Mouse (Mus musculus) thymus, adult 2 months (tissue): ENCODE results near the gene Trappc5. TPM values are rescaled to one million over a fixed set of nuclear protein-coding genes. Genes with fewer than 3 reads are reported as not detected.

ENCODE experiments used
- DNase-seq: peaks from one replicate; pipeline ENCODE4 v3.0.0; 2021
- H3K27ac ChIP-seq: fragments of 200-500 bp; 2 replicates; pipeline ENCODE4 v1.5.1; 2012; ENCODE audit warnings: low read length, control low read depth; ENCODE audit not compliant: control insufficient read depth, insufficient read depth
- H3K27me3 ChIP-seq: fragments of 200-500 bp; 2 replicates; pipeline ENCODE4 v1.6.1; 2012; ENCODE audit warnings: mild to moderate bottlenecking, low read length, moderate library complexity, mixed read lengths; ENCODE audit not compliant: control insufficient read depth, insufficient read depth
- H3K36me3 ChIP-seq: fragments of 200-500 bp; 2 replicates; pipeline ENCODE4 v1.6.1; 2012; ENCODE audit warnings: mild to moderate bottlenecking, low read length, moderate library complexity; ENCODE audit not compliant: control insufficient read depth, insufficient read depth
- H3K4me1 ChIP-seq: fragments of 200-500 bp; replicated peaks from 2 replicates; pipeline ENCODE4 v1.6.1; 2012; ENCODE audit warnings: low read length; ENCODE audit not compliant: control insufficient read depth, insufficient read depth
- H3K4me3 ChIP-seq: fragments of 200-500 bp; 2 replicates; pipeline ENCODE4 v1.5.1; 2012; ENCODE audit warnings: mild to moderate bottlenecking, low read length, control low read depth, moderate library complexity; ENCODE audit not compliant: control insufficient read depth, insufficient read depth
- CTCF ChIP-seq: fragments of 200-500 bp; IDR thresholded peaks from 2 replicates; pipeline ENCODE4 v1.5.1; 2012; ENCODE audit warnings: mild to moderate bottlenecking, control low read depth, low read length, moderate library complexity, borderline replicate concordance; ENCODE audit not compliant: control insufficient read depth, poor library complexity, insufficient read depth; ENCODE audit errors: extremely low read depth
- POLR2A ChIP-seq: fragments of 200-500 bp; IDR thresholded peaks from 2 replicates; pipeline ENCODE4 v1.6.1; 2012; ENCODE audit warnings: mild to moderate bottlenecking, low read length, control low read depth, moderate library complexity; ENCODE audit not compliant: control insufficient read depth, poor library complexity, insufficient read depth; ENCODE audit errors: extremely low read depth
- WGBS: fragments of 180-500 bp; shearing (Covaris S2); methylation state at CpG from one replicate; pipeline ENCODE4 v1.1.7; 2018; 5-methylcytosine and 5-hydroxymethylcytosine counted together
- polyA plus RNA-seq: library from polyadenylated mRNA; depleted of rRNA; stranded (reverse); fragments of >200 nt; gene quantifications from 2 replicates; pipeline ENCODE4 v1.2.3, GENCODE M21; 2012; rRNA removed

The Trappc5 gene
- polyA plus RNA-seq, 1 experiment: 42.3 TPM

- WGBS: 56% methylated on average over 1 of the region's 1 CpGs
- Histone ChIP-seq H3K27me3 (no peaks in the 10 kb centered on the region), H3K4me3 (no peak overlapping the region), H3K27ac (no peak overlapping the region), H3K4me1 (no peaks in the 10 kb centered on the region), H3K36me3 (no peaks in the 10 kb centered on the region)
- no peak for TF ChIP-seq POLR2A
- no peak for TF ChIP-seq CTCF
- DNase-seq: no peak
Measured at GRCm38 (mm10) chr8:3721041-3721440, 44.9 kb downstream of the Trappc5 start.

Other genes starting within 250 kb of the Trappc5 start
- gene Pex11g, start 208.6 kb upstream of the Trappc5 start, polyA plus RNA-seq: 3.1 TPM in 2 replicates
- gene Tex45, start 205.4 kb upstream of the Trappc5 start, polyA plus RNA-seq: 0.20 TPM in 1 of 2 replicates, not detected in the other
- 75.9 and 76.7 TPM in 2 replicates for gene Zfp358, start 183.2 kb upstream of the Trappc5 start, polyA plus RNA-seq
- 312 and 481 TPM in 2 replicates for gene Mcoln1, start 175.8 kb upstream of the Trappc5 start, polyA plus RNA-seq
- 56.1 and 61.6 TPM in 2 replicates for gene Pnpla6, start 160.9 kb upstream of the Trappc5 start, polyA plus RNA-seq
- not detected in 2 replicates for gene C330021F23Rik, start 108.3 kb upstream of the Trappc5 start, polyA plus RNA-seq
- gene Camsap3, start 89.0 kb upstream of the Trappc5 start, polyA plus RNA-seq: 2.6 and 2.7 TPM in 2 replicates
- 128 and 133 TPM in 2 replicates for gene Xab2, start 55.0 kb upstream of the Trappc5 start, polyA plus RNA-seq
- 4.7 and 6.9 TPM in 2 replicates for gene Pet100, start 54.8 kb upstream of the Trappc5 start, polyA plus RNA-seq
- 0.34 and 0.84 TPM in 2 replicates for gene Pcp2, start 50.8 kb upstream of the Trappc5 start, polyA plus RNA-seq
- 260 and 262 TPM in 2 replicates for gene Stxbp2, start 45.3 kb upstream of the Trappc5 start, polyA plus RNA-seq
- gene Retn, start 20.5 kb upstream of the Trappc5 start, polyA plus RNA-seq: 15.3 and 16.9 TPM in 2 replicates
- 1.2 and 2.1 TPM in 2 replicates for gene Mcemp1, start 10.5 kb upstream of the Trappc5 start, polyA plus RNA-seq
- 9.8 and 14.0 TPM in 2 replicates for gene Fcor, start 3.9 kb upstream of the Trappc5 start, polyA plus RNA-seq
- 5.8 and 8.0 TPM in 2 replicates for gene Fcer2a, start 17.9 kb downstream of the Trappc5 start, polyA plus RNA-seq
- 0.09 TPM in 1 of 2 replicates, not detected in the other for gene Clec4g, start 44.4 kb downstream of the Trappc5 start, polyA plus RNA-seq
- gene Cd209a, start 72.7 kb downstream of the Trappc5 start, polyA plus RNA-seq: 0.89 and 2.2 TPM in 2 replicates
- 0.60 and 0.81 TPM in 2 replicates for gene Cd209e, start 178.0 kb downstream of the Trappc5 start, polyA plus RNA-seq
- gene Cd209d, start 202.3 kb downstream of the Trappc5 start, polyA plus RNA-seq: 3.1 and 4.3 TPM in 2 replicates